Mouse (Mus musculus) heart, embryonic 11.5 days (tissue): ENCODE measurements around the gene Mapk8ip3. TPM values are rescaled to one million over a fixed set of nuclear protein-coding genes. Genes with fewer than 3 reads are reported as not detected.

Source experiments
- ATAC-seq: fragments of 200-750 bp; cut with Nextera tagmentation; replicated peaks from 2 replicates; pipeline ENCODE4 v1.8.0; 2017; ENCODE audit warnings: moderate library complexity; ENCODE audit not compliant: insufficient number of reproducible peaks, low FRiP score, low TSS enrichment
- H3K27ac ChIP-seq: fragments of 300-500 bp; sonication (generic); 2 replicates; pipeline ENCODE4 v1.5.1; 2014; ENCODE audit warnings: mild to moderate bottlenecking, low read depth, low read length
- H3K27me3 ChIP-seq: fragments of 300-500 bp; sonication (generic); 2 replicates; pipeline ENCODE4 v1.6.1; 2014; ENCODE audit warnings: mild to moderate bottlenecking, low read length, mixed read lengths; ENCODE audit not compliant: control insufficient read depth, insufficient read depth
- H3K36me3 ChIP-seq: fragments of 300-500 bp; sonication (generic); 2 replicates; pipeline ENCODE4 v1.6.1; 2014; ENCODE audit warnings: mild to moderate bottlenecking, low read length, moderate library complexity, mixed read lengths; ENCODE audit not compliant: control insufficient read depth, insufficient read depth
- H3K4me1 ChIP-seq: fragments of 300-500 bp; sonication (generic); 2 replicates; pipeline ENCODE4 v1.6.1; 2014; ENCODE audit warnings: low read length; ENCODE audit not compliant: control insufficient read depth, insufficient read depth
- H3K4me2 ChIP-seq: fragments of 300-500 bp; sonication (generic); 2 replicates; pipeline ENCODE4 v1.6.1; 2014; ENCODE audit warnings: mild to moderate bottlenecking, moderate library complexity
- H3K4me3 ChIP-seq: fragments of 300-500 bp; sonication (generic); 2 replicates; pipeline ENCODE4 v1.5.1; 2014; ENCODE audit warnings: low read depth, low read length
- H3K9ac ChIP-seq: fragments of 300-500 bp; sonication (generic); 2 replicates; pipeline ENCODE4 v1.6.1; 2014; ENCODE audit warnings: mild to moderate bottlenecking, low read depth, low read length, moderate library complexity
- H3K9me3 ChIP-seq: fragments of 300-500 bp; sonication (generic); replicated peaks from 2 replicates; pipeline ENCODE4 v1.6.1; 2016; ENCODE audit warnings: low read length; ENCODE audit not compliant: control insufficient read depth
- WGBS: fragments of 180-500 bp; shearing (Covaris S2); extraction: QIAGEN DNeasy Blood & Tissue Kit; methylation state at CpG from one replicate; pipeline ENCODE4 v1.1.7; 2014; ENCODE audit not compliant: insufficient replicate concordance; 5-methylcytosine and 5-hydroxymethylcytosine counted together
- polyA plus RNA-seq: library from polyadenylated mRNA; unstranded; fragments of >200 nt; fragmentation: Nextera tagmentation; extraction: Ambion mirVana; gene quantifications from 2 replicates; pipeline ENCODE4 v1.2.1, GENCODE M21; 2014

Gene Mapk8ip3
- polyA plus RNA-seq, 1 experiment from 2014 or later = 34.2 TPM

- Histone ChIP-seq H3K27me3 (peaks cover 7% of the 10 kb centered on the region; the same call in 1 of the 2 replicates), H3K4me2 (peak overlapping the region; percentile 90), H3K27ac (no peak overlapping the region), H3K9me3 (no peaks in the 10 kb centered on the region), H3K4me3 (peak overlapping the region; percentile 57), H3K36me3 (0 out of 2 replicates have a peak, but pooled peaks cover 3% of the 10 kb centered on the region), H3K9ac (no peak overlapping the region), H3K4me1 (peaks cover 10% of the 10 kb centered on the region; the same call in 1 of the 2 replicates)
- no peak for ATAC-seq
- WGBS = 80% methylated on average over 10 of the region's 10 CpGs
These were observed 85.2 kb downstream of the Mapk8ip3 start for GRCm38 (mm10) chr17:24851381-24852125.

- Histone ChIP-seq H3K36me3 (0 out of 2 replicates have a peak, but pooled peaks cover 3% of the 10 kb centered on the region), H3K4me3 (peak overlapping the region; percentile 57), H3K27me3 (peaks cover 7% of the 10 kb centered on the region; the same call in 1 of the 2 replicates), H3K4me1 (peaks cover 10% of the 10 kb centered on the region; the same call in 1 of the 2 replicates), H3K4me2 (peak overlapping the region; percentile 90), H3K27ac (no peak overlapping the region), H3K9me3 (no peaks in the 10 kb centered on the region), H3K9ac (peak overlapping the region; percentile 29)
- 1% methylated on average over 20 of the region's 20 CpGs for WGBS
- ATAC-seq = no peak
These were observed 86.0 kb downstream of the Mapk8ip3 start for GRCm38 (mm10) chr17:24850773-24851127.

- Histone ChIP-seq H3K4me2 (peak within 1 kb of the TSS; percentile 90), H3K9me3 (no peaks in the 10 kb centered on the region), H3K4me1 (peaks cover 10% of the 10 kb centered on the region; the same call in 1 of the 2 replicates), H3K9ac (peak within 1 kb of the TSS; percentile 80), H3K4me3 (peak within 1 kb of the TSS; percentile 57), H3K27ac (peak within 1 kb of the TSS; percentile 99), H3K27me3 (peaks cover 7% of the 10 kb centered on the region; the same call in 1 of the 2 replicates), H3K36me3 (0 out of 2 replicates have a peak, but pooled peaks cover 3% of the 10 kb centered on the region)
- under 1% methylated on average over 58 of the region's 58 CpGs for WGBS
- peak; percentile 98 for ATAC-seq
These were observed 86.6 kb downstream of the Mapk8ip3 start, which contains the start of gene Fahd1 for GRCm38 (mm10) chr17:24850065-24850772. Gene Fahd1 (minus strand): TSS chr17:24850364.

- H3K9ac ChIP-seq = peak overlapping the region; percentile 80
- no peaks in the 10 kb centered on the region for H3K9me3 ChIP-seq
- H3K36me3 ChIP-seq = 0 out of 2 replicates have a peak, but pooled peaks cover 3% of the 10 kb centered on the region
- peak overlapping the region; percentile 99 for H3K27ac ChIP-seq
- peak overlapping the region; percentile 85 for H3K4me2 ChIP-seq
- H3K4me3 ChIP-seq = peak overlapping the region; percentile 57
- WGBS = under 1% methylated on average over 21 of the region's 21 CpGs
- H3K27me3 ChIP-seq = peaks cover 7% of the 10 kb centered on the region; the same call in 1 of the 2 replicates
- peak; percentile 57 for ATAC-seq
- peaks cover 10% of the 10 kb centered on the region; the same call in 1 of the 2 replicates for H3K4me1 ChIP-seq
These were observed 87.1 kb downstream of the Mapk8ip3 start for GRCm38 (mm10) chr17:24849733-24850064.

- Histone ChIP-seq H3K9ac (peak overlapping the region; percentile 50; the same call in 1 of the 2 replicates), H3K4me3 (peak overlapping the region; percentile 57), H3K27me3 (peaks cover 7% of the 10 kb centered on the region; the same call in 1 of the 2 replicates), H3K9me3 (no peaks in the 10 kb centered on the region), H3K36me3 (0 out of 2 replicates have a peak, but pooled peaks cover 2% of the 10 kb centered on the region), H3K27ac (peak overlapping the region; percentile 99), H3K4me2 (peak overlapping the region; percentile 85), H3K4me1 (peaks cover 10% of the 10 kb centered on the region; the same call in 1 of the 2 replicates)
- ATAC-seq = no peak
These were observed 88.2 kb downstream of the Mapk8ip3 start for GRCm38 (mm10) chr17:24848600-24849031.

GRCm38 (mm10) chr17:24847386-24847785 is 89.4 kb downstream of the Mapk8ip3 start:
- Histone ChIP-seq H3K27ac (no peak overlapping the region), H3K4me1 (peaks cover 10% of the 10 kb centered on the region; the same call in 1 of the 2 replicates), H3K4me3 (0 out of 2 replicates have a peak overlapping the region, but pooled peaks have one; percentile 8), H3K4me2 (peak overlapping the region; percentile 41), H3K9me3 (no peaks in the 10 kb centered on the region), H3K27me3 (peaks cover 7% of the 10 kb centered on the region; the same call in 1 of the 2 replicates), H3K36me3 (no peaks in the 10 kb centered on the region), H3K9ac (no peak overlapping the region)
- WGBS = 93% methylated on average over 1 of the region's 1 CpGs
- ATAC-seq = no peak

GRCm38 (mm10) chr17:24844525-24844924 is 92.3 kb downstream of the Mapk8ip3 start:
- Histone ChIP-seq H3K27me3 (no peaks in the 10 kb centered on the region; the same call in 1 of the 2 replicates), H3K4me1 (0 out of 2 replicates have a peak, but pooled peaks cover 3% of the 10 kb centered on the region), H3K4me3 (no peak overlapping the region), H3K4me2 (peak overlapping the region; percentile 27), H3K9me3 (no peaks in the 10 kb centered on the region), H3K9ac (no peak overlapping the region), H3K36me3 (no peaks in the 10 kb centered on the region), H3K27ac (no peak overlapping the region)
- WGBS = 46% methylated on average over 9 of the region's 9 CpGs
- no peak for ATAC-seq

GRCm38 (mm10) chr17:24842631-24843030 is 94.1 kb downstream of the Mapk8ip3 start:
- H3K4me1 ChIP-seq = no peaks in the 10 kb centered on the region
- no peak overlapping the region for H3K27ac ChIP-seq
- peaks cover 2% of the 10 kb centered on the region; the same call in 1 of the 2 replicates for H3K27me3 ChIP-seq
- no peaks in the 10 kb centered on the region for H3K36me3 ChIP-seq
- H3K9me3 ChIP-seq = no peaks in the 10 kb centered on the region
- no peak for ATAC-seq
- no peak overlapping the region for H3K9ac ChIP-seq
- 57% methylated on average over 2 of the region's 2 CpGs for WGBS
- H3K4me2 ChIP-seq = no peak overlapping the region
- no peak overlapping the region for H3K4me3 ChIP-seq
